Mouse (Mus musculus): ENCODE measurements at regions not wholly inside any gene's neighbourhood (a gene's known extent, or its start where the extent isn't known, plus 50 kb on each side); places are given as distances from the start of the nearest gene placed in this dataset.

DNA sequence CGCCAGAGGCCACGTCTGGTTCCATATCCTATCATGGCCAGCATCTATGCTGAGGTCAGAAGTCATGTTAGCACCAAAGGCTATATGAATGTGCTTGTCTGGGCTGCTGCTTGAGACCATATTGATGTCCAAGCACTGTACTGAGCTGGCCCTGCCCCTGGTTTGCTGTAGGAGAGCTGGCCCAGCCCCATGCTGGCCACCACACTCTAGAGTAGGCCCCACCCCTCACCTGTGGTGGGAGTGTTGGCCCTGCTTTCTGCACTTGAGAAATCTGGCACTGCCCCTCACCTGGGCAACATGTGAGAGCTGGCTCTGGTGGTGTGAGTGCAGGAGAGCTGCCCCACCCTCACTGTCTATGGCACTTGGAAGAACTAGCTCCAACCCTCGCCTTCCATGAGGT, 210.0 kb downstream of the Lmo4 start:
- WGBS (ENCODE audit: insufficient replicate concordance): 50% methylated on average over 3 of the region's 3 CpGs

DNA sequence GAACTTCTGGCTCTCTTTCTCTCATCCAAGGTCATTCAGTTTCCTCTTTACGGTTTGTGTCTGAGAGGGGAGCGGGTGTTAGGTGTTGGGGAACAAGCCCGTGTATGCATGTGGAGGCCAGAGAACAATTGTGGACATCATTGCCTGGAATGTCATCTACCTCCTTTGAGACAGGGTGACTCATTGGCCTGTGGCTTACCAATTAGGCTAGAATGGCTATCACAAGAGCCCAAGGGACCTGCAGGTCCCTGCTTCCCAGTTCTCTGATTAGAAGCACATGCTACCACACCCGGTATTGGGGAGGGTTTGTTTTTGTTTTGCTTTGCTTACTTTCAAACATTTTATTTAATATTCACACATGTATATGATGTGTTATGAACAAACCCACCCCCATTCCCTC, 216.0 kb downstream of the Lmo4 start:
- 68% methylated on average over 4 of the region's 4 CpGs for WGBS (ENCODE audit: insufficient replicate concordance)
- Histone ChIP-seq H3K9ac (no peak overlapping the region), H3K4me3 (no peak overlapping the region), H3K4me1 (no peaks in the 10 kb centered on the region), H3K4me2 (no peak overlapping the region), H3K36me3 (no peaks in the 10 kb centered on the region), H3K27ac (no peak overlapping the region), H3K27me3 (replicated peaks) (no peaks in the 10 kb centered on the region), H3K9me3 (replicated peaks) (no peaks in the 10 kb centered on the region)
- no peak for ATAC-seq

More for the DNA sequence above, 210.0 kb downstream of the Lmo4 start:
- no peaks in the 10 kb centered on the region for H3K27me3 ChIP-seq (replicated peaks)
- no peaks in the 10 kb centered on the region for H3K4me1 ChIP-seq
- H3K4me3 ChIP-seq: no peak overlapping the region
- no peak overlapping the region for H3K9ac ChIP-seq
- H3K27ac ChIP-seq: no peak overlapping the region
- ATAC-seq: peak; percentile 35; the same call in 1 of the 2 replicates
- no peak overlapping the region for H3K4me2 ChIP-seq
- H3K9me3 ChIP-seq (replicated peaks): no peaks in the 10 kb centered on the region
- no peaks in the 10 kb centered on the region for H3K36me3 ChIP-seq

- no peaks in the 10 kb centered on the region for H3K4me1 ChIP-seq
- no peaks in the 10 kb centered on the region for H3K9me3 ChIP-seq (replicated peaks)
- H3K27me3 ChIP-seq (replicated peaks): no peaks in the 10 kb centered on the region
- ATAC-seq: no peak
- H3K4me3 ChIP-seq: no peak overlapping the region
- H3K27ac ChIP-seq: no peak overlapping the region
- H3K36me3 ChIP-seq: no peaks in the 10 kb centered on the region
- no peak overlapping the region for H3K9ac ChIP-seq
- no peak overlapping the region for H3K4me2 ChIP-seq
- WGBS (ENCODE audit: insufficient replicate concordance): 76% methylated on average over 5 of the region's 5 CpGs
Measured at GRCm38 (mm10) chr3:143988037-143988436, 217.0 kb downstream of the Lmo4 start.

- no peak for ATAC-seq
- WGBS (ENCODE audit: insufficient replicate concordance): 86% methylated on average over 2 of the region's 2 CpGs
Measured at GRCm38 (mm10) chr3:143986798-143987197, 218.2 kb downstream of the Lmo4 start.

DNA sequence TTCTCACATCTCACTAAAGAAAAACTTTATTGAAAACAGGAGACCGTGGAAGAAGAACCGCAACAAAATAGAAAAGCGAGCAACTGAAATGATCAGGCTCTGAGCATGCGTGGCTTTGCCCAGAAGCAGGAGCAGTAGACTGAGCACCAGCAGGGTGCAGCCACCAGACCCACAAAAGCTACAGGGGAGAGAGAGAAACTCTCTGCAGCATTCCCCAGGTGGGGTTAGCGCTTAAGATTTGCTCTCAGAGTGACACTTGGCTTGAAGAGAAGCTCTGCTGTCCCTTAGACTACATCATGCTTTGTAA, 218.9 kb downstream of the Lmo4 start:
- no peaks in the 10 kb centered on the region for H3K4me1 ChIP-seq
- no peak overlapping the region for H3K27ac ChIP-seq
- H3K9me3 ChIP-seq (replicated peaks): no peaks in the 10 kb centered on the region
- H3K4me2 ChIP-seq: no peak overlapping the region
- H3K27me3 ChIP-seq (replicated peaks): no peaks in the 10 kb centered on the region
- no peaks in the 10 kb centered on the region for H3K36me3 ChIP-seq
- ATAC-seq: no peak
- no peak overlapping the region for H3K4me3 ChIP-seq
- H3K9ac ChIP-seq: no peak overlapping the region
- 66% methylated on average over 5 of the region's 5 CpGs for WGBS (ENCODE audit: insufficient replicate concordance)

More at GRCm38 (mm10) chr3:143986798-143987197, 218.2 kb downstream of the Lmo4 start:
- Histone ChIP-seq H3K36me3 (no peaks in the 10 kb centered on the region), H3K27me3 (replicated peaks) (no peaks in the 10 kb centered on the region), H3K4me2 (no peak overlapping the region), H3K4me1 (no peaks in the 10 kb centered on the region), H3K9me3 (replicated peaks) (no peaks in the 10 kb centered on the region), H3K9ac (no peak overlapping the region), H3K27ac (no peak overlapping the region), H3K4me3 (no peak overlapping the region)

DNA sequence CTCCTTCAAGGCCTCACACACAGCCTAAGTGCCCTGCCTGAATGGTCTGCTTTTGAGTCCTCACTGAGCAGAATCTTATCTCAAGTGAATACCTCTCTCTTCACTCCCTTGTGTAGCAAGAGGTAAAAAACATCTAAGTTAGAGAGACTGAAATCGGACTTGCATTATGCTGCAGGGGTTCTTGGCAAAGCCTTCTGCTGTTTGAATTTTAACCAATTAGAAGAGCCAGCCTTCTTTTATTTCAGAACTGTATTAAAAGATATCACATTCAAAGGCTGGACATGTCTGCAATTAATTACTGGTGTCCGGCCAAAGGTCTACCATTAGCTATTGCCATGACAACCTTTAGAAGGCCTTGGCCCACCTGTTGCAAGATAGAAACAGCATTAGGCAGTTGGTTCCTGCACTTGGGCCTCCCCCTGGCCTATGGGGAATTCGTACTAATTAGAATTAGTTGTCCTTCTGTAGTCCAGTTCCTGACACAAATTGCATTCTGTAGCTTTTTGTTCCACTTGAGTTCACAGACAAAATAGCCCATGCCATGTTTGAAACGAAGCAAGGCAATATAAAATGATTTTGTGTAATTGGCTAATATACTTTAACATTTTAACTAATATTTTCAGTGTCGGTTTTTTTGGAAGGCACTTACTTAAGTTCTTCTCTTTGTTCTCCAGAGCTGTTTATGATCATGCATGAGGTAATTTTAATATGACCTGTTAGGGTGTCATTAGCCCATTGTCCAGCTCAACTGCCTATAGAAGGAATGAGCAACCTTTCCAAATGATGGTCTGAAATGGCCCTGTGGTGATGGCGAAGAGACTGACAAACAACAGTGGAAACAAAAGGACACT, 219.4 kb downstream of the Lmo4 start:
- Histone ChIP-seq H3K9ac (no peak overlapping the region), H3K27me3 (replicated peaks) (no peaks in the 10 kb centered on the region), H3K36me3 (no peaks in the 10 kb centered on the region), H3K4me2 (no peak overlapping the region), H3K4me1 (no peaks in the 10 kb centered on the region), H3K9me3 (replicated peaks) (no peaks in the 10 kb centered on the region), H3K27ac (no peak overlapping the region), H3K4me3 (no peak overlapping the region)
- WGBS (ENCODE audit: insufficient replicate concordance): 62% methylated on average over 6 of the region's 6 CpGs
- no peak for ATAC-seq

- Histone ChIP-seq H3K4me3 (no peak overlapping the region), H3K9ac (no peak overlapping the region), H3K36me3 (no peaks in the 10 kb centered on the region), H3K9me3 (replicated peaks) (no peaks in the 10 kb centered on the region), H3K27me3 (replicated peaks) (no peaks in the 10 kb centered on the region), H3K27ac (no peak overlapping the region), H3K4me2 (no peak overlapping the region), H3K4me1 (no peaks in the 10 kb centered on the region)
- ATAC-seq: no peak
- 70% methylated on average over 2 of the region's 2 CpGs for WGBS (ENCODE audit: insufficient replicate concordance)
Measured at GRCm38 (mm10) chr3:143978703-143979102, 226.3 kb downstream of the Lmo4 start.

DNA sequence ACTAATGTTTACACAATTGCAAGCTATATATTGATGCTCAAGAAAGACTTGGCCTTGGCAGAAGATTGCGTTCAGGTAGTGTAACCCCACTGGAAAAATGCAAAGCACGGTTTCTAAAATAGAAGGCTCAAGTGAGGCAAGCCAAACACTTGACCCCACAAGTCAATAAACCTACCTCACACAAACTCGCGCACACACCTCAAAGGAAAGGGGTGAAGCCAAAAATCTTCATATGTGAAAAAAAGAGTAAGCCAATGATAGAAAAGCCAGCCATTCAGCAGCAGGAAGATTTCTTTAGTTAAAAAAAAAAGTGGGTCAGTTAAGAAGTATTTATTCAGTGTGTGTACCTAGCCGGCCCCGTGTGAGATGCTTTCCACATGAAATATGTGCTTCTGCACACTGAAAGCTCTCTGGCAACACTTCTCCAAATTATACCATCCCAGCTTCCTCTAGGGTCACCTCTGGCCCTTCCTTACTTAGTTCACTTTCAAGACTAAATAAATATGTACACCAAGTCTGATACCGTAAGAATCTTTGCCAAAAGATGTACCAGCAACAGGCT, 227.1 kb downstream of the Lmo4 start:
- Histone ChIP-seq H3K4me1 (no peaks in the 10 kb centered on the region), H3K9ac (no peak overlapping the region), H3K9me3 (replicated peaks) (no peaks in the 10 kb centered on the region), H3K4me2 (no peak overlapping the region), H3K36me3 (no peaks in the 10 kb centered on the region), H3K27ac (no peak overlapping the region), H3K4me3 (no peak overlapping the region), H3K27me3 (replicated peaks) (no peaks in the 10 kb centered on the region)
- no peak for ATAC-seq
- 75% methylated on average over 7 of the region's 7 CpGs for WGBS (ENCODE audit: insufficient replicate concordance)

DNA sequence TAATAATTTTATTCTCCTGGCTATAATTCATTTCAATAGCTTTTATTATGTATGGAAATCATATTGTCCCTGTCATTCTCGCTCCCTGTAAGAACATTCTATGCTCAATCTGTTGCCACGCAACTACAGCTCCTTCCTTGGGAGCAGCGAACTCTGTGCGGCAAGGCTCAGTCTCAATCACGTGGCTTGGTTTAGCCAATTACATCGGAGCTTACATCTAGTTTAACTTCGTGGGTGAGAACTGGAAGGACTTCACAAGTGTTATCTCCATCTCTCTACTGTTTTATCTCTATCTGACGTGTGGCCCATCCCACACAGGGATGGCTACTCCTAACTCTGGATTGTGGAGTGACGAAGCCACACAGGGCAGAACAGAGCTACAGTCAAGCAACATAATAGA, 231.4 kb downstream of the Lmo4 start:
- Histone ChIP-seq H3K27ac (no peak overlapping the region), H3K9me3 (replicated peaks) (no peaks in the 10 kb centered on the region), H3K4me3 (no peak overlapping the region), H3K4me2 (no peak overlapping the region), H3K36me3 (no peaks in the 10 kb centered on the region), H3K9ac (no peak overlapping the region), H3K4me1 (no peaks in the 10 kb centered on the region), H3K27me3 (replicated peaks) (no peaks in the 10 kb centered on the region)
- ATAC-seq: no peak
- 61% methylated on average over 9 of the region's 9 CpGs for WGBS (ENCODE audit: insufficient replicate concordance)

GRCm38 (mm10) chr3:143972351-143972750, 232.7 kb downstream of the Lmo4 start:
- H3K4me2 ChIP-seq: no peak overlapping the region
- no peaks in the 10 kb centered on the region for H3K9me3 ChIP-seq (replicated peaks)
- H3K4me1 ChIP-seq: no peaks in the 10 kb centered on the region
- H3K27me3 ChIP-seq (replicated peaks): no peaks in the 10 kb centered on the region
- no peak for ATAC-seq
- no peaks in the 10 kb centered on the region for H3K36me3 ChIP-seq
- H3K4me3 ChIP-seq: no peak overlapping the region
- H3K27ac ChIP-seq: no peak overlapping the region
- no peak overlapping the region for H3K9ac ChIP-seq

GRCm38 (mm10) chr3:143970771-143971170, 234.2 kb downstream of the Lmo4 start:
- Histone ChIP-seq H3K27ac (no peak overlapping the region), H3K9ac (no peak overlapping the region), H3K4me2 (no peak overlapping the region), H3K4me3 (no peak overlapping the region), H3K9me3 (replicated peaks) (no peaks in the 10 kb centered on the region), H3K27me3 (replicated peaks) (no peaks in the 10 kb centered on the region), H3K36me3 (no peaks in the 10 kb centered on the region), H3K4me1 (no peaks in the 10 kb centered on the region)
- ATAC-seq: no peak
- 81% methylated on average over 11 of the region's 11 CpGs for WGBS (ENCODE audit: insufficient replicate concordance)

- Histone ChIP-seq H3K4me2 (no peak overlapping the region), H3K4me3 (no peak overlapping the region), H3K27ac (no peak overlapping the region), H3K9ac (no peak overlapping the region), H3K4me1 (no peaks in the 10 kb centered on the region), H3K36me3 (no peaks in the 10 kb centered on the region), H3K9me3 (replicated peaks) (no peaks in the 10 kb centered on the region), H3K27me3 (replicated peaks) (no peaks in the 10 kb centered on the region)
- ATAC-seq: no peak
- WGBS (ENCODE audit: insufficient replicate concordance): 81% methylated on average over 7 of the region's 7 CpGs
Measured at GRCm38 (mm10) chr3:143955508-143955907, 249.5 kb downstream of the Lmo4 start.

- no peak for ATAC-seq
- Histone ChIP-seq H3K4me1 (no peaks in the 10 kb centered on the region), H3K4me2 (no peak overlapping the region), H3K9me3 (replicated peaks) (no peaks in the 10 kb centered on the region), H3K36me3 (no peaks in the 10 kb centered on the region), H3K27me3 (replicated peaks) (no peaks in the 10 kb centered on the region), H3K4me3 (no peak overlapping the region), H3K27ac (no peak overlapping the region), H3K9ac (no peak overlapping the region)
- 56% methylated on average over 7 of the region's 7 CpGs for WGBS (ENCODE audit: insufficient replicate concordance)
Measured at GRCm38 (mm10) chr3:143954822-143955221, 250.2 kb downstream of the Lmo4 start.
